ENCODE assay signal across 20 mouse cellular contexts in genomic region chr4:129110804-129111203, GRCm38 (mm10). TPM values are rescaled to one million over a fixed set of nuclear protein-coding genes. Genes with fewer than 3 reads are reported as not detected.
A peak's percentile ranks its signal among the peaks of the same experiment; 100 is the strongest.
DNase-seq lines count a peak whose midpoint lies in the region; ATAC-seq and TF ChIP-seq lines count a peak whose summit lies in the region.
"Had no signal": no experiment of that assay in that cellular context is flagged by ENCODE, and none has a peak within 500 bp of the region (broad histone marks: within the 10 kb centered on the region; RNA-seq: fewer than 3 reads in every experiment).

No protein-coding gene starts in this region.

- peak; percentile 36 for ATAC-seq in intestine, embryonic 15.5 days
- ATAC-seq in intestine, postnatal 0 days: peak; percentile 69
- ATAC-seq: forebrain, embryonic 13.5 days; forebrain, embryonic 15.5 days; forebrain, postnatal 0 days had no signal

- DNase-seq in yolk sac, embryonic 10.5 days (ENCODE audit: low spot score): peak; percentile 42
- DNase-seq in adrenal gland, postnatal 25 days: no peak
- DNase-seq in heart, adult 8-10 months (ENCODE audit: low spot score): no peak
- DNase-seq: adrenal gland, adult 2 months; adrenal gland, postnatal 10 days; cerebellum, adult 11-12 months; cerebellum, adult 2 months; cerebellum, adult 9-10 months; cerebellum, postnatal 25 days; forebrain, postnatal 0 days had no signal

- TF ChIP-seq CTCF in intestine, postnatal 0 days (IDR thresholded peaks at IDR 0.05; ENCODE audit: low read depth): no peak

- H3K4me1 ChIP-seq in intestine, embryonic 15.5 days (replicated peaks): peaks cover 28% of the 10 kb centered on the region
- peaks cover 5% of the 10 kb centered on the region; the same call in 1 of the 2 replicates for H3K4me1 ChIP-seq in intestine, postnatal 0 days (replicated peaks; ENCODE audit: control insufficient read depth, insufficient read depth, low read length)

- 0 out of 2 replicates have a peak overlapping the region, but pooled peaks have one; percentile 1 for H3K27ac ChIP-seq in intestine, embryonic 15.5 days
- peak overlapping the region; percentile 91 for H3K27ac ChIP-seq in intestine, postnatal 0 days (ENCODE audit: low read depth, low read length)
- H3K27ac ChIP-seq: embryonic facial prominence, embryonic 10.5 days; embryonic facial prominence, embryonic 12.5 days; forebrain, embryonic 13.5 days; forebrain, embryonic 15.5 days had no signal

- H3K9me3 ChIP-seq in intestine, embryonic 15.5 days: no peaks in the 10 kb centered on the region
- no peaks in the 10 kb centered on the region for H3K9me3 ChIP-seq in intestine, postnatal 0 days (ENCODE audit: control insufficient read depth)
- H3K9me3 ChIP-seq: embryonic facial prominence, embryonic 10.5 days; embryonic facial prominence, embryonic 12.5 days; forebrain, embryonic 13.5 days; forebrain, embryonic 15.5 days had no signal

- H3K36me3 ChIP-seq in intestine, embryonic 15.5 days: no peaks in the 10 kb centered on the region
- H3K36me3 ChIP-seq in intestine, postnatal 0 days (ENCODE audit: control insufficient read depth, insufficient read depth): peaks cover 13% of the 10 kb centered on the region; the same call in 1 of the 2 replicates
- H3K36me3 ChIP-seq: embryonic facial prominence, embryonic 10.5 days; embryonic facial prominence, embryonic 12.5 days; forebrain, embryonic 15.5 days had no signal

- H3K4me2 ChIP-seq in intestine, embryonic 15.5 days (replicated peaks): no peak overlapping the region
- H3K4me2 ChIP-seq in intestine, postnatal 0 days (replicated peaks; ENCODE audit: low read depth): no peak overlapping the region; the same call in 1 of the 2 replicates
- H3K4me2 ChIP-seq: embryonic facial prominence, embryonic 12.5 days; forebrain, embryonic 13.5 days; forebrain, embryonic 15.5 days had no signal

- 77% methylated on average over 6 of the region's 6 CpGs for WGBS in intestine, embryonic 15.5 days
- 60% methylated on average over 6 of the region's 6 CpGs for WGBS in intestine, postnatal 0 days

- peaks cover 9% of the 10 kb centered on the region; the same call in 1 of the 2 replicates for H3K27me3 ChIP-seq in intestine, embryonic 15.5 days (replicated peaks)
- H3K27me3 ChIP-seq in intestine, postnatal 0 days (replicated peaks; ENCODE audit: control insufficient read depth, insufficient read depth, low read length): no peaks in the 10 kb centered on the region

- no peak overlapping the region for H3K9ac ChIP-seq in intestine, embryonic 15.5 days
- H3K9ac ChIP-seq in intestine, postnatal 0 days (ENCODE audit: low read depth, low read length): no peak overlapping the region
- H3K9ac ChIP-seq: embryonic facial prominence, embryonic 12.5 days; forebrain, embryonic 13.5 days; forebrain, embryonic 15.5 days; forebrain, postnatal 0 days had no signal

- no peak overlapping the region for H3K4me3 ChIP-seq in intestine, embryonic 15.5 days (replicated peaks)
- H3K4me3 ChIP-seq in intestine, postnatal 0 days (ENCODE audit: low read depth, low read length): no peak overlapping the region
- H3K4me3 ChIP-seq: embryonic facial prominence, embryonic 10.5 days; embryonic facial prominence, embryonic 12.5 days; forebrain, embryonic 13.5 days; forebrain, embryonic 15.5 days had no signal

RNA-seq across cellular contexts. Expression of gene Tmem54, which starts 5.5 kb away (rescaled TPM):
- 90.0 and 106 TPM in 2 replicates for polyA plus RNA-seq in intestine, embryonic 15.5 days (2015; fragmentation: Nextera tagmentation; extraction: Ambion mirVana)
- 363 and 366 TPM in 2 replicates for polyA plus RNA-seq in intestine, postnatal 0 days (2015; fragmentation: Nextera tagmentation; extraction: Ambion mirVana)
- total RNA-seq in adrenal gland, postnatal 25 days (2021): not detected in 2 replicates
- not detected for total RNA-seq in heart, adult 8-10 months (2022)
- total RNA-seq: adrenal gland, adult 2 months; adrenal gland, postnatal 10 days; adrenal gland, postnatal 36 days; forebrain, postnatal 0 days; MEL had no signal
- polyA plus RNA-seq: adrenal gland, adult 2 months; cortical plate, adult 2 months; forebrain, embryonic 13.5 days; forebrain, embryonic 15.5 days; forebrain, postnatal 0 days had no signal

RNA-seq across cellular contexts. Expression of gene Hpca, which starts 11.0 kb away (rescaled TPM):
- polyA plus RNA-seq in intestine, embryonic 15.5 days (2015; fragmentation: Nextera tagmentation; extraction: Ambion mirVana): 4.1 and 5.2 TPM in 2 replicates
- polyA plus RNA-seq in intestine, postnatal 0 days (2015; fragmentation: Nextera tagmentation; extraction: Ambion mirVana): 3.9 and 4.6 TPM in 2 replicates
- 0.81 and 1.2 TPM in 2 replicates for total RNA-seq in adrenal gland, postnatal 25 days (2021)
- under 1 TPM in 3 of 4 experiments, not detected in 1; 0.22 to 0.44 (median 0.33) TPM for total RNA-seq in heart, adult 8-10 months (2022)
- polyA plus RNA-seq: C2C12 had no signal

RNA-seq across cellular contexts. Expression of gene Fndc5, which starts 26.0 kb away (rescaled TPM):
- 2.7 and 2.9 TPM in 2 replicates for polyA plus RNA-seq in intestine, embryonic 15.5 days (2015; fragmentation: Nextera tagmentation; extraction: Ambion mirVana)
- polyA plus RNA-seq in intestine, postnatal 0 days (2015; fragmentation: Nextera tagmentation; extraction: Ambion mirVana): 14.5 and 15.4 TPM in 2 replicates
- total RNA-seq in adrenal gland, postnatal 25 days (2021): 3.9 and 6.6 TPM in 2 replicates
- total RNA-seq in heart, adult 8-10 months (2022): 100 to 1,000 TPM; 334 to 410 (median 360) TPM

RNA-seq across cellular contexts. Expression of gene Rnf19b, which starts 52.7 kb away (rescaled TPM):
- 6.7 and 7.0 TPM in 2 replicates for polyA plus RNA-seq in intestine, embryonic 15.5 days (2015; fragmentation: Nextera tagmentation; extraction: Ambion mirVana)
- 11.0 and 12.2 TPM in 2 replicates for polyA plus RNA-seq in intestine, postnatal 0 days (2015; fragmentation: Nextera tagmentation; extraction: Ambion mirVana)
- 20.5 and 29.8 TPM in 2 replicates for total RNA-seq in adrenal gland, postnatal 25 days (2021)
- total RNA-seq in heart, adult 8-10 months (2022): 10 to 100 TPM; 26.0 to 30.0 (median 27.7) TPM

Comparison
In these comparisons a context has a peak if more than half of its experiments do, and no peak if none do; other contexts are left out.
1. RNA of gene Fndc5, which starts 26.0 kb away (total RNA-seq): 334 to 410 TPM in heart, adult 8-10 months; 3.9 to 6.6 TPM in adrenal gland, postnatal 25 days; every median in the first group is over 10 times any median in the second.